Mouse (Mus musculus) cerebral cortex, adult 2 months (tissue): ENCODE measurements around the gene 2610008E11Rik.

Experiments used
- WGBS: fragments of 180-500 bp; shearing (Covaris S2); methylation state at CpG from one replicate; pipeline ENCODE4 v1.1.7; 2018; 5-methylcytosine and 5-hydroxymethylcytosine counted together

2610008E11Rik gene

GRCm38 (mm10) chr10:79097161-79097754 lies at the start of gene 2610008E11Rik:
2610008E11Rik (minus strand) TSS chr10:79097600.
- WGBS: under 1% methylated on average over 36 of the region's 36 CpGs

DNA sequence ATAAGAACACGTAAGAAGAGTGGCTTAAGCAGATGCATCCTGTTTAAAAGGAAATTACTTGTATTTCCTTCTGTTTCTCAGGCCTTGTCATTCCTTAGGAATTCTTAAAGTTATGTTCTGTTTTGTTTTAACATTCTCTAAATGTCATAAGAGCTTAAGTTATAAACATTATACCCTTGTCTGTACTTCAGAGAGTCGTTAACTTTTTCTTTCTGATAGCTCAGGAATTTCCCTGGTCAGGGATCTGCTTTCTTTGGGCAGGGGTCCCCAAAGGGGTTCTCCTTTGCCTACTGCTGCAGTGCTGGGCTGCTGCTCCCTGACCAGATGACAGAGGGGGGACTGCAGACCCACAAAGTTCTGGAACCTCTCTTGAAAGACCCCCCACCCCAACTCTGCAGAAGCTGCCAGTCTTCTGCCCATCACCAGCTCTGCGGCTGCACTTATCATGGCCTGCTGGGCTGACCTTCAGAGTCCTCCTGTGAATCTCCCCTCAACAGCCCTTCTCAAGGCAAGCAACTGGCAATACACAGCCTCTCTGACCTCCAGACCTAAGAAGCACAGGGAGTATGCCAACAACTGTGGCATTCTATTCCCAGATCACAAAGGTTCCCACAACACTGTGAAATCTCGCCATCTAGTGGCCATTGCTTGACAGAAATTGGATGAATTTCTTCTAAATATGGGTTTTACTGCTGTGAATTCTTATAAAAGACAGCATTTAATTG lies 18.9 kb upstream of the 2610008E11Rik start:
- WGBS: 42% methylated on average over 4 of the region's 4 CpGs

- 79% methylated on average over 1 of the region's 1 CpGs for WGBS
Observed at GRCm38 (mm10) chr10:79115085-79115484, 17.7 kb upstream of the 2610008E11Rik start.

GRCm38 (mm10) chr10:79110482-79110881 lies 13.1 kb upstream of the 2610008E11Rik start:
- WGBS: 93% methylated on average over 5 of the region's 5 CpGs

- WGBS: 78% methylated on average over 1 of the region's 1 CpGs
Observed at GRCm38 (mm10) chr10:79109156-79109555, 11.8 kb upstream of the 2610008E11Rik start.

DNA sequence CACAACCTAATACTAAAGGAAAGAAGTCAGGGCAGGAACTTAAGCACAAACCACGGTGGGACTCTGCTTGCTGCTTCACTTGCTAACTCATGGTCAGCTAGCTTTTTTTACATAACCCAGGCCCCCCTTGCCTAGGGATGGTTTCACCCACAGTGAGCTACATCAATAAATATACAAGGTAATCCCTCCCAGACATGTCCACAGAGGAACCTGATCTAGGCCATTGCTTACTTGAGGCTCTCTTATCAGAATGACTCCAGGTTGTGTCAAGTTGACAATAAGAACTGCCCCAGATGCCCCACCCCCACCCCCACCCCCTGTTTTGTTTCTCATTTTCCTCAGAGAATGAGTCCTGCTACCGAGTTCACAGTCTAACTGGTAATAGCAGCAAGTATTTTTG lies 10.1 kb upstream of the 2610008E11Rik start:
- WGBS: 67% methylated on average over 2 of the region's 2 CpGs

GRCm38 (mm10) chr10:79106325-79107282 lies 9.2 kb upstream of the 2610008E11Rik start:
- 80% methylated on average over 8 of the region's 8 CpGs for WGBS

DNA sequence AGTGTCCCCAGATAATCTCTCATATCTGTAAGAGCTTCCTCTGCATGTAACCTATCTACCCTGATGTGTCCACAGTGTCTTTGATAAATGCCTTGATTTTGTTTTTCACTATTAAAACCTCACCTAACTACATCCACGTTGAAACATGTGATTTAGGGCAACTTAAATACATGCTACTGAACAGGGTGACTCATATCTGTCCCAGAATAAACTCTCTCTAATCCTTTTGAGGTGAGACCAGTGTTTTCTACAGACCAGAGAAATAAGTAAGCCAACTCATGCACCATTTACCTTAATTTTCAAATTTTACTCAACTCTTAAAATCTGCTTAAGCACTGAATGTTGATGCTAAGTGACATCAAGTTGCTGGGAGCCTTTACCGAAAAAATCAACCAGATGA lies 694 bp downstream of the 2610008E11Rik start:
- WGBS: 2% methylated on average over 2 of the region's 2 CpGs

DNA sequence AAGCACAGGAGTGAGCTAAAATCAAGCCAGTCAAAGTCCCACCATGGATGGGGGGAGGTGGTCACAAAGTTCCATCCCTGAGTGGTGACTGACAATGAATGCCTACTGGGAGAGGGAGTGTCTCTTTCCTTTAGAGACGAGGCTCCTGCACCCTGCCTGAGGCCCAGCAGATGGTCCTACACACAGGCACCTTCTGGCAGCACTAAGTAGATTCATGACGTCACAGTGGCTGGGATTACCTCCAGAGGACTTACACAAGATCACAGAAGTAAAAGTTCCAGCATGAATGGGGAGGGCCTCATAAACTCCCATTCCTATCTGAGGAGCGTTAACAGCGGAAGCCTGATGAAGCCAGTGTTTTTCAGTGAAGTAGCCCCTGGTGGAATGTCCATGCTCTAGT lies 8.4 kb downstream of the 2610008E11Rik start:
- WGBS: 56% methylated on average over 4 of the region's 4 CpGs

GRCm38 (mm10) chr10:79086577-79086976 lies 10.8 kb downstream of the 2610008E11Rik start:
- WGBS: 88% methylated on average over 2 of the region's 2 CpGs

DNA sequence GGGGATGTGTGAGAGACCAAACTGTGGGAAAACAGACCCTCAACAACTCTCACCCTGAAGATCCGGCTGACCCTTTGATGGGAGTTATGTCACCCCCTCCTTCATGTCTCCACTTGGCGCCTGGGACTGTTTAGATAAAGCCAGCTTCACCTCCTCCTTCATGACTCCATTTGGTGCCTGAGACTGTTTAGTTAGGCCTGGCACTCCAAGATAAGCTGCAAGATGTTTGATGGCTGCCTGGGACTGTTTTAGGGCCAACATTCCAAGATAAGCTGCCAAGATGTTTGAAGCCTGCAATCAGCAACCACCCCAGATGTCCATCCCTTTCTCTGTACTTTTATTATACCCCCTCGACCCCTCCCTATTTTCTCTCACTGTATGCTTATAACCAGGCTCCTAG lies 40.0 kb downstream of the 2610008E11Rik start:
- WGBS: 83% methylated on average over 3 of the region's 3 CpGs

DNA sequence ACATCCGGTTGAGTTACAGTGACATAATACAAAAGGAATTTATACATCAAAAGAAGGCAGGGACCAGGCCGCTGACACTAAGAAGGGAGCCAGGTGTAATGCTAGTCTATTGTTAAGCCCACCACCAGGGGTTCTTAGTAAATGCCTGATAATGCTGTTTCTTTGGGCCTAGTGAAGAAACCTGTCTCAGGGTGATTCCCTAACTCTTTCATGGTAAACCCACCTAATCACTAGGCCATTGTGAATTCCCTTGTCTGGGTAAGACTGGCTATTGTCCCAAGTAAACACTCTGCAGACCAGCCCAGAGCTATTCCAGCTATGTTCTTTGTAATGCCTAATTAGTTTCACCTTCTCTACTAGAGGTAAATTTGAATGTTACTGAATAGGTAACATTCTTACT lies 54.9 kb downstream of the 2610008E11Rik start:
- WGBS: 80% methylated on average over 2 of the region's 2 CpGs

GRCm38 (mm10) chr10:79028441-79028840 lies 69.0 kb downstream of the 2610008E11Rik start, which contains the start of gene Olfr57:
Olfr57 (plus strand) TSS chr10:79028741.

